Mouse (Mus musculus) hindbrain, embryonic 16.5 days (tissue): ENCODE results near the gene Cyp4f13. TPM values are rescaled to one million over a fixed set of nuclear protein-coding genes. Genes with fewer than 3 reads are reported as not detected.

Experiments
- ATAC-seq: fragments of 200-750 bp; cut with Nextera tagmentation; 2 replicates; pipeline ENCODE4 v1.8.0; 2017; ENCODE audit warnings: moderate TSS enrichment, moderate library complexity
- H3K27ac ChIP-seq: fragments of 300-500 bp; sonication (generic); 2 replicates; pipeline ENCODE4 v1.5.1; 2014; ENCODE audit warnings: low read depth, mild to moderate bottlenecking, control low read depth, low read length, moderate library complexity
- H3K27me3 ChIP-seq: fragments of 300-500 bp; sonication (generic); replicated peaks from 2 replicates; pipeline ENCODE4 v1.6.1; 2014; ENCODE audit warnings: low read length; ENCODE audit not compliant: control insufficient read depth, insufficient read depth
- H3K36me3 ChIP-seq: fragments of 300-500 bp; sonication (generic); 2 replicates; pipeline ENCODE4 v1.6.1; 2014; ENCODE audit warnings: mild to moderate bottlenecking, low read length, moderate library complexity, mixed read lengths; ENCODE audit not compliant: control insufficient read depth, insufficient read depth
- H3K4me1 ChIP-seq: fragments of 300-500 bp; sonication (generic); 2 replicates; pipeline ENCODE4 v1.6.1; 2014; ENCODE audit warnings: low read depth, low read length; ENCODE audit not compliant: control insufficient read depth, insufficient read depth
- H3K4me2 ChIP-seq: fragments of 300-500 bp; sonication (generic); 2 replicates; pipeline ENCODE4 v1.6.1; 2014; ENCODE audit warnings: mild to moderate bottlenecking, low read length, control low read depth, moderate library complexity
- H3K4me3 ChIP-seq: fragments of 300-500 bp; sonication (generic); 2 replicates; pipeline ENCODE4 v1.5.1; 2014; ENCODE audit warnings: mild to moderate bottlenecking, low read length, control low read depth, moderate library complexity
- H3K9ac ChIP-seq: fragments of 300-500 bp; sonication (generic); 2 replicates; pipeline ENCODE4 v1.6.1; 2014; ENCODE audit warnings: low read depth, mild to moderate bottlenecking, control low read depth, low read length, moderate library complexity
- H3K9me3 ChIP-seq: fragments of 300-500 bp; sonication (generic); 2 replicates; pipeline ENCODE4 v1.6.1; 2014; ENCODE audit warnings: mild to moderate bottlenecking, low read length, moderate library complexity; ENCODE audit not compliant: control insufficient read depth
- WGBS: fragments of 180-500 bp; shearing (Covaris S2); extraction: QIAGEN DNeasy Blood & Tissue Kit; methylation state at CpG from one replicate; pipeline ENCODE4 v1.1.7; 2014; 5-methylcytosine and 5-hydroxymethylcytosine counted together
- polyA plus RNA-seq: library from polyadenylated mRNA; unstranded; fragments of >200 nt; fragmentation: Nextera tagmentation; extraction: Ambion mirVana; gene quantifications from 2 replicates; pipeline ENCODE4 v1.2.1, GENCODE M21; 2015

The Cyp4f13 gene
- polyA plus RNA-seq, 1 experiment from 2014 or later = 8.8 TPM

DNA sequence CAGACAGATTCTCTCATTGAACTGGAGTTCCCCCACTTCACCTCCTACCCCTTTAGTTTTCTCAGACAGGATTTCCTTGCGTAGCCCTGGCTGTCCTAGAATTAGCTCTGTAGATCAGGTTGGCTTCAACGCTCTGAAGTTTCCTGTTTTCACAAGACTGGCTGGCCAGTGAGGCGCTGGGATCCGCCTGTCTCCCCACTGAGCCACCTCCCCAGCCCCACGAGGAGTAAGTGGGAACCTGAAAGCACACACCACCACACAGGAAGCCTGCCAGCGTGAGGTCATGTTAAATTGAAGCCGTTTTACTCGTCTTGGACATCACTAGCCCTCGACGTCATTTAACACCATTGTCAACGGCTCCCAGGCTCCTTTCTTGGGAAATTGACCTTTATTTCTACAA is 3.8 kb upstream of the Cyp4f13 start:
- 78% methylated on average over 11 of the region's 11 CpGs for WGBS

DNA sequence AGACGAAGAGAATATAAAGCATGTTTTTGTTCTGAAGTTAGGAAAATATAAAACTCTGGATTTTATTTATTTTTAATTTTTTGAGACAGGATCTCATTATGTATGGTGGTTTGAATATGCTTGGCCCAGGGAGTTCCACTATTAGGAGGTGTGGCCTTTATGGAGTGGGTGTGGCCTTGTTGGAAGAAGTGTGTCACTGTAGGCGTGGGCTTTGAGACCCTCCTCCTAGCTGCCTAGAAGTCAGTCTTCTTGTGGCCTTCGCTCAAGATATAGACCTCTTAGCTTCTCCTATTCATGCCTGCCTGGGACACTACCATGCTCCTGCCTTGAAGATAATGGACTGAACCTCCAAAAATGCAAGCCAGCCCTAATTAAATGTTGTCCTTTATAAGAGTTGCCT is 2.9 kb upstream of the Cyp4f13 start:
- no peak for ATAC-seq
- Histone ChIP-seq H3K4me2 (no peak overlapping the region), H3K9me3 (no peaks in the 10 kb centered on the region), H3K27ac (no peak overlapping the region), H3K4me1 (peaks cover 6% of the 10 kb centered on the region), H3K36me3 (no peaks in the 10 kb centered on the region), H3K9ac (no peak overlapping the region), H3K4me3 (no peak overlapping the region), H3K27me3 (no peaks in the 10 kb centered on the region)
- WGBS = 94% methylated on average over 3 of the region's 3 CpGs

More for the DNA sequence above, 3.8 kb upstream of the Cyp4f13 start:
- no peak for ATAC-seq
- no peak overlapping the region for H3K9ac ChIP-seq
- no peaks in the 10 kb centered on the region for H3K36me3 ChIP-seq
- H3K4me2 ChIP-seq = no peak overlapping the region
- H3K4me1 ChIP-seq = peaks cover 6% of the 10 kb centered on the region
- H3K27ac ChIP-seq = no peak overlapping the region
- no peaks in the 10 kb centered on the region for H3K27me3 ChIP-seq
- no peak overlapping the region for H3K4me3 ChIP-seq
- no peaks in the 10 kb centered on the region for H3K9me3 ChIP-seq

DNA sequence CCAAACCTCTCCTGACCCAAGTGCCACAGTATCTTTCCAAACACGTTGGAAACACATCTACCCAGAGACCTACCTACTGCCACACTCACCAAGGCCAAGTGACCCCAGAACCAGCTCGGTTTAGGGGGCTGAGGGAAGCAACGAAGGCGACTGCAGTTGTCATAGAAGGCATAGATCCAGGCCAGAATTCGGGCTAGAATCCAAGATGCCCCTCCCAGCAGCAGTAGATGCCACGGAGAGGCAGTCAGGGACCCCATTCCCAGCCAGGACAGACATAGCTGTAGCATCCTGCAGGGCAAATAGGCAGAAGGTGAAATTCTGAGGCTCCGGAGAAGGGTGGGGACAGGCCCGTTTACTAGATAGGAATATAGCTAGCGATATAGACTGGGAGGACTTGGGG is 486 bp downstream of the Cyp4f13 start:
- Histone ChIP-seq H3K4me3 (peak overlapping the region; percentile 49), H3K27ac (peak overlapping the region; percentile 36; the same call in 1 of the 2 replicates), H3K27me3 (no peaks in the 10 kb centered on the region), H3K4me1 (peaks cover 6% of the 10 kb centered on the region), H3K36me3 (no peaks in the 10 kb centered on the region), H3K9ac (peak overlapping the region; percentile 64), H3K9me3 (no peaks in the 10 kb centered on the region), H3K4me2 (peak overlapping the region; percentile 78)
- no peak for ATAC-seq
- WGBS = 61% methylated on average over 9 of the region's 9 CpGs

DNA sequence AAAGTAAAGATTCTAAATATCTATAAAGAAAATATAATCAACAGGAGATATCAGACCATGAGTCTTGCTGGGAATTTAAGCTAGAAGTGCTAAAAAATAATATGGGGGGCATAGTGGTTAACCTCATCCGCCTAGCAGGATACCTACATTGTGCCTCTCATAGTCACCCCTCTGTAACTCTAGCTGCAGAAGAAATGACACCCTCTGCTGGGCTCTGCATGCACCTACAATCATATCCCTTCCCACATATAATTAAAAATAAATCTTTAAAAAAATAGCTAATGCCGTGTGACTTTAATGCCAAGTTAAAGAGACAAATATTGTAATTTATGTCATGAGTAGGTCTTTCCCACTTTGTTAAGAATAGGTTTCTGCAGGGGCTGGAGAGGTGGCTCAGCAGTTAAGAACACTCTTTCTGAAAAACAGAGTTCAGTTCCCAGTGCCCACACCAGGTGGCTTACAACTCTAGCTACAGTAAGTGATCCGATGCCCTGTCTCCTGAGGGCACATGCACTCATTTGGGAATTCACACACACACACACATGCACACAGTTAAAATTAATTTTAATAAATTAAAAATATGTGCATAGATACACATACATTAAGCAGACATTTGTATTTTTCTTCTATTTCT is 2.7 kb downstream of the Cyp4f13 start:
- Histone ChIP-seq H3K27me3 (no peaks in the 10 kb centered on the region), H3K27ac (no peak overlapping the region), H3K9ac (no peak overlapping the region), H3K4me3 (no peak overlapping the region), H3K4me2 (no peak overlapping the region), H3K36me3 (no peaks in the 10 kb centered on the region), H3K4me1 (peaks cover 6% of the 10 kb centered on the region), H3K9me3 (no peaks in the 10 kb centered on the region)
- 61% methylated on average over 3 of the region's 3 CpGs for WGBS
- ATAC-seq = no peak

DNA sequence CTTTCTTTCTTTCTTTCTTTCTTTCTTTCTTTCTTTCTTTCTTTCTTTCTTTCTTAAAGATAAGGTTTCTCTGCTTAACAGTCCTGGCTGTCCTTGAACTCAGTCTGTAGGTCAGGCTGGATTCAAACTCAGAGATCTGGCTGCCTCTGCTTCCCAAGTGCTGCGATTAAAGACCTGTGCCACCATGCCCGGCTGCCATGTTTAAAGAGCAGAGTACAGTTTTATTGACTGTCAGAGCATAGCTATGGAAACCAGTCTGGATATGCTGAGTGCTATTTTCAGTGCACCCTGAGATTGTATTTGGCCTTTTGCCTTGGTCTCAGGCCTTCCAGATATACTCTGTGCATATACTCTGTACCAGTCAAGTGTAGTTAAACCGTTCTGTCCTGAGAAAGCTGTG is 3.5 kb downstream of the Cyp4f13 start:
- ATAC-seq = no peak
- H3K4me1 ChIP-seq = peaks cover 6% of the 10 kb centered on the region
- H3K27me3 ChIP-seq = no peaks in the 10 kb centered on the region
- H3K9ac ChIP-seq = no peak overlapping the region
- no peaks in the 10 kb centered on the region for H3K36me3 ChIP-seq
- H3K27ac ChIP-seq = no peak overlapping the region
- no peak overlapping the region for H3K4me3 ChIP-seq
- no peak overlapping the region for H3K4me2 ChIP-seq
- no peaks in the 10 kb centered on the region for H3K9me3 ChIP-seq
- 93% methylated on average over 3 of the region's 3 CpGs for WGBS

DNA sequence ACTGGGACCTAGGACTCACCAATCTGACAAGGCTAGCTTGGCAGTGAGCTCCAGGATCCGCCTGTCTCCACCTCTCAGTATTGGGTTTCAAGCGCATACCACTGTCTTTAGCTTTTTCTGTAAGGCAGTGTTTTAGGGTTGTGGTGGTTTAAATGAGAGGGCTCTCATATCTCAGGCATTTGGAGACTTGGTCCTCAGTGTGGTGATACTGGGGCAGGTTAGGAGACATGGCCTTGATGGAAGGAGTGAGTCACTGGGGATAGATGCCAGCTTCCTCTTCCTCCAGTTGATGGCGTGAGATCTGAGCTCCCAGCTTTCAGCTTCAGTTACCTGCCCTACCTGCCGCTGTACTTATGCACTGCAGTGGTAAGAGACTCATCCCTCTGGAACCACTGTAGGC is 7.4 kb downstream of the Cyp4f13 start:
- Histone ChIP-seq H3K4me2 (no peak overlapping the region), H3K4me1 (no peaks in the 10 kb centered on the region), H3K4me3 (no peak overlapping the region), H3K36me3 (no peaks in the 10 kb centered on the region), H3K27me3 (no peaks in the 10 kb centered on the region), H3K9ac (no peak overlapping the region), H3K27ac (no peak overlapping the region), H3K9me3 (no peaks in the 10 kb centered on the region)
- 80% methylated on average over 4 of the region's 4 CpGs for WGBS
- ATAC-seq = no peak

DNA sequence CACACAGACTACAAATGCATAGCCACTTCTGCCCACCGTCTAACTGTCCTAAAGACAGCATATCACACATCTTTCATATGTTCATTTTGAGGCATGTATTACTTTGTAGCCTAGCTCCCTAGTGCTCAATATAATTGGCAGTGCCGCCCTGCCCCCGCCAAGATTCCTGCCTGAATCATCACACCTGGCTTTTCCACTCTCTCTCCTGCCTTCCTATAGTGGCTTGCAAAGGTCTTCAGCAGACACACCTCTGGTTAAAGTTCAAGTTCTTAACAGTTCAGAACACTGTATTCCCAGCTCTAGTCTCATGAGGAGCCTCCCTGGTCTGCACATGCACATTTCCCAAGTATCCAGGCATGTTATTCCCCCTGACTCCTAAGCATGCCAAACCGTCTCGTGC is 19.4 kb downstream of the Cyp4f13 start:
- peaks cover 3% of the 10 kb centered on the region; the same call in 1 of the 2 replicates for H3K4me1 ChIP-seq
- no peak overlapping the region for H3K9ac ChIP-seq
- 81% methylated on average over 5 of the region's 5 CpGs for WGBS
- no peaks in the 10 kb centered on the region for H3K27me3 ChIP-seq
- H3K4me2 ChIP-seq = no peak overlapping the region
- no peak overlapping the region for H3K4me3 ChIP-seq
- H3K36me3 ChIP-seq = no peaks in the 10 kb centered on the region
- ATAC-seq = no peak
- no peak overlapping the region for H3K27ac ChIP-seq
- H3K9me3 ChIP-seq = no peaks in the 10 kb centered on the region

DNA sequence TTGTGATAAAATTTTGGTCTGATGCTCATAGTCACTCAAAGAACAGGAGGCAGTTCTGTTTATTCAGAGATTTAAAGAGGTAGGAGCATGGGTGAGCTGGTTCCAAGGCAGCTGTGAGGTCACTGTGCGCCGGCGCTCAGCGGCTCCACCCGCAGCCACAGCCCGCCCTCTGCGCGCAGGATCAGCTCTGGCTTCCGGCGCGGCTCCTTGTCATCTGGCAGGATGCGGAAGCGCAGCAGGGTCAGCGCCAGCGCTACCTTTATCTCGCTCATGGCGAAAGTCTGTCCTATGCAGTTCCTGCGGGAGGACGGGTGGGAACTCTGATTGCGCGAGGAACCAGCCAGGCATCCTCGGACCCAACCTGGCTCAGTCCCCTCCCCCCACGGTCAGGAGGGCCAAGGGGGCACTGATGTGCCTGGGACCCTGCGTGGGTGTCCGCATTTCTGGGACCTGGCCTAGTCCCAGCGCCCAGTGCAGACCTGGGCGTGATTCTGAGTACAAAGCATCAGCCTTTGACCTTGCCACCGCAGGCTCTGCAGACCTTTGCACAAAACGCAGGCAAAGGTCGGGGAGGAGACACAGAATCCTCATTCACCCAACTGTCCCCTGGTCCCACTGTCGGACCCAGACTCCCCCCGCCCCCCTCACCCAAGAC is 22.4 kb downstream of the Cyp4f13 start:
- WGBS = 15% methylated on average over 32 of the region's 32 CpGs
- peak; percentile 97 for ATAC-seq

DNA sequence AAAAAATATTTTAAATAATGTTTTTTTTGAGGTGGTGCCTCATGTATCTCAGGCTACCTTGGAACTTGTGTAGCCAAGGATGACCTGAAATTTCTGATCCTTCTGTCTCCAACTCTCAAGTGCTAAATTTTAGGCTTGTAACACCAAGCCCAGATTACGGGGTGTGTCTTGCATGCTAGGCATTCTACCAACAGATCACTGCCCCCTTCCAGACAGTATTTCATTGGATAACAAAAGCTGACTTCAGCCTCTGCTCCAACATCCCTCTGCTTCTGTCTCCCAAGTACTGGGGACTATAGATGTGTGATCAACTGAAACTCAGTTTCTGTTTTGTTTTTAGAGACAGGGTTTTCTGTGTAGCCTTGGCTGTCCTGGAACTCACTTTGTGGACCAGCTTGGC is 23.5 kb downstream of the Cyp4f13 start:
- peaks cover 3% of the 10 kb centered on the region; the same call in 1 of the 2 replicates for H3K4me1 ChIP-seq
- no peak overlapping the region for H3K4me2 ChIP-seq
- H3K9me3 ChIP-seq = peaks cover 3% of the 10 kb centered on the region; the same call in 1 of the 2 replicates
- H3K4me3 ChIP-seq = no peak overlapping the region
- no peak overlapping the region for H3K9ac ChIP-seq
- H3K27ac ChIP-seq = no peak overlapping the region
- H3K27me3 ChIP-seq = no peaks in the 10 kb centered on the region
- ATAC-seq = no peak
- no peaks in the 10 kb centered on the region for H3K36me3 ChIP-seq
- WGBS = 92% methylated on average over 1 of the region's 1 CpGs

More for the DNA sequence above, 22.4 kb downstream of the Cyp4f13 start:
- Histone ChIP-seq H3K4me2 (peak overlapping the region; percentile 88), H3K9me3 (peaks cover 3% of the 10 kb centered on the region; the same call in 1 of the 2 replicates), H3K4me3 (peak overlapping the region; percentile 55), H3K27me3 (no peaks in the 10 kb centered on the region), H3K27ac (peak overlapping the region; percentile 70), H3K36me3 (no peaks in the 10 kb centered on the region), H3K4me1 (peaks cover 3% of the 10 kb centered on the region; the same call in 1 of the 2 replicates), H3K9ac (peak overlapping the region; percentile 79)
